Mouse (Mus musculus) liver, embryonic 13.5 days (tissue): ENCODE measurements around the gene Rhbdd3. TPM values are rescaled to one million over a fixed set of nuclear protein-coding genes. Genes with fewer than 3 reads are reported as not detected.

Experiments
- ATAC-seq: fragments of 200-750 bp; cut with Nextera tagmentation; 2 replicates; pipeline ENCODE4 v1.8.0; 2017; ENCODE audit warnings: low read depth, mild to moderate bottlenecking, moderate number of reproducible peaks, moderate library complexity
- DNase-seq: peaks from one replicate; pipeline ENCODE4 v3.0.0; 2022
- H3K27ac ChIP-seq: fragments of 300-500 bp; sonication (generic); 2 replicates; pipeline ENCODE4 v1.5.1; 2015; ENCODE audit warnings: moderate library complexity, mild to moderate bottlenecking, inconsistent platforms
- H3K27me3 ChIP-seq: fragments of 300-500 bp; sonication (generic); 2 replicates; pipeline ENCODE4 v1.6.1; 2015; ENCODE audit warnings: mild to moderate bottlenecking, inconsistent platforms
- H3K36me3 ChIP-seq: fragments of 300-500 bp; sonication (generic); 2 replicates; pipeline ENCODE4 v1.6.1; 2015; ENCODE audit warnings: mild to moderate bottlenecking, inconsistent platforms
- H3K4me1 ChIP-seq: fragments of 300-500 bp; sonication (generic); replicated peaks from 2 replicates; pipeline ENCODE4 v1.6.1; 2015; ENCODE audit warnings: inconsistent platforms
- H3K4me2 ChIP-seq: fragments of 300-500 bp; sonication (generic); 2 replicates; pipeline ENCODE4 v1.6.1; 2015; ENCODE audit warnings: inconsistent platforms, mild to moderate bottlenecking, moderate library complexity
- H3K4me3 ChIP-seq: fragments of 300-500 bp; sonication (generic); replicated peaks from 2 replicates; pipeline ENCODE4 v1.5.1; 2015; ENCODE audit warnings: mild to moderate bottlenecking, inconsistent platforms
- H3K9ac ChIP-seq: fragments of 300-500 bp; sonication (generic); 2 replicates; pipeline ENCODE4 v1.6.1; 2015; ENCODE audit warnings: mild to moderate bottlenecking, inconsistent platforms
- H3K9me3 ChIP-seq: fragments of 300-500 bp; sonication (generic); replicated peaks from 2 replicates; pipeline ENCODE4 v1.6.1; 2016; ENCODE audit warnings: inconsistent platforms
- WGBS: fragments of 180-500 bp; shearing (Covaris S2); methylation state at CpG from one replicate; pipeline ENCODE4 v1.1.7; 2015; ENCODE audit not compliant: insufficient replicate concordance; 5-methylcytosine and 5-hydroxymethylcytosine counted together
- polyA plus RNA-seq: library from polyadenylated mRNA; unstranded; fragments of >200 nt; fragmentation: Nextera tagmentation; extraction: Ambion mirVana; gene quantifications from 2 replicates; pipeline ENCODE4 v1.2.1, GENCODE M21; 2015

Gene Rhbdd3
- polyA plus RNA-seq, 1 experiment from 2014 or later, result 14.3 TPM

DNA sequence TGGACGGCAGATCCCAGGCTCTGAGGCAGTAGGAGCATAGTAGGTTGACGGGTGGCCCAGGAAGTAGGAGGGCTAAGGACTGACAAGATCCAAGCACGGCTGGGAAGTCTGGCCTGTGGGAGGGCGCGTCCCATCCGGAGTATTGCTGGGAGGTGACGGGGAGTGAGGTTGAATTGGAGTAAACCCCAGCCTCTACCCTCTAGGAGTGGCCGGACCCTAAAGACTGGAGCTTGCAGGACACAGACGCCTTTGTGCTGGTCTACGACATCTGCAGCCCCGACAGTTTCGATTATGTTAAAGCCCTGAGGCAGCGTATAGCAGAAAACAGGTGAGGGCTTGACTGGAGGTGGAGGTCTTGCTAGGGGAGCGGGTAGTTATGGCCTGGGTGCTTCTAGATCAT is 39.5 kb upstream of the Rhbdd3 start:
- Histone ChIP-seq H3K9me3 (no peaks in the 10 kb centered on the region), H3K27ac (no peak overlapping the region), H3K4me3 (0 out of 2 replicates have a peak overlapping the region, but pooled peaks have one; percentile 2), H3K36me3 (no peaks in the 10 kb centered on the region), H3K4me2 (no peak overlapping the region), H3K27me3 (peaks cover 96% of the 10 kb centered on the region), H3K9ac (no peak overlapping the region), H3K4me1 (peaks cover 55% of the 10 kb centered on the region)
- ATAC-seq (no peak), DNase-seq (no peak)
- 25% methylated on average over 14 of the region's 14 CpGs for WGBS

- Histone ChIP-seq H3K4me1 (peaks cover 60% of the 10 kb centered on the region), H3K27me3 (peaks cover 100% of the 10 kb centered on the region), H3K4me2 (no peak overlapping the region), H3K27ac (no peak overlapping the region), H3K36me3 (no peaks in the 10 kb centered on the region), H3K9ac (no peak overlapping the region), H3K9me3 (no peaks in the 10 kb centered on the region), H3K4me3 (no peak overlapping the region)
- 9% methylated on average over 27 of the region's 27 CpGs for WGBS
- DNase-seq, result no peak
- no peak for ATAC-seq
Measured at GRCm38 (mm10) chr11:5059704-5060156, 39.0 kb upstream of the Rhbdd3 start.

DNA sequence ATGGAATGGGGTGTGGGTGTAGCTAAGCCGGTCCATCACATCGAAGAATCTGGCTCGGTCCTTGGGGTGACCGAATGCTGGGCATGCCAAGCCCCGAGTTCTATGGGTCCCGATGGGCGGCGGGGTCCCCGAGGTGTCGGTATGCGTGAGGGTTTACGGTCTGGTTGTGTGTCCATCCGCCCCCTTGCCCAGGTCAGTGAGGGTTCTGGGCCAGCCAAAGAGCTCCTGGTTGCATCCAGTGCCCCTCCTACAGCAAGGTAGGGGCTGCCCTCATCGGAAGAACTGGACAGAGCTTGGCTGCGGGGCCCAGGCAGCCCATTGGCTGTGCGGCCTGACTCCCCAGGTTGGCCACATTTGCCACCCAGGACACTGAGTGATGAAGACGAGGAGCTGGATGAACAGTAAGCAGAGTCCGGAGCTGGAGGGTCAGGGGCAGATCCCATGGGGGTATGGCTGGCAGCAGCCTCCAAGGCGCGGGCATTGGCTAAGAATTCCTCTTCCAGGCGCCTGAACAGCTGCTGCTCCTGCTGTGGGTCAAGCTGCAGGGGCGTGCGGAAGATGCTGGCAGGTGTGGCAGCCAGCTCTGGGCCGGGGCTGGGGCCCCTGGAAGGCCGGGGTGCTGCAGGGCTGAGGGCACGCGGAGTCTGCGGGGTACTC is 37.8 kb upstream of the Rhbdd3 start:
- Histone ChIP-seq H3K4me2 (peak overlapping the region; percentile 74), H3K36me3 (no peaks in the 10 kb centered on the region), H3K27me3 (peaks cover 91% of the 10 kb centered on the region), H3K9ac (peak overlapping the region; percentile 56; the same call in 1 of the 2 replicates), H3K9me3 (no peaks in the 10 kb centered on the region), H3K27ac (no peak overlapping the region), H3K4me3 (peak overlapping the region; percentile 48), H3K4me1 (peaks cover 69% of the 10 kb centered on the region)
- ATAC-seq (no peak), DNase-seq (no peak)
- 60% methylated on average over 28 of the region's 28 CpGs for WGBS

DNA sequence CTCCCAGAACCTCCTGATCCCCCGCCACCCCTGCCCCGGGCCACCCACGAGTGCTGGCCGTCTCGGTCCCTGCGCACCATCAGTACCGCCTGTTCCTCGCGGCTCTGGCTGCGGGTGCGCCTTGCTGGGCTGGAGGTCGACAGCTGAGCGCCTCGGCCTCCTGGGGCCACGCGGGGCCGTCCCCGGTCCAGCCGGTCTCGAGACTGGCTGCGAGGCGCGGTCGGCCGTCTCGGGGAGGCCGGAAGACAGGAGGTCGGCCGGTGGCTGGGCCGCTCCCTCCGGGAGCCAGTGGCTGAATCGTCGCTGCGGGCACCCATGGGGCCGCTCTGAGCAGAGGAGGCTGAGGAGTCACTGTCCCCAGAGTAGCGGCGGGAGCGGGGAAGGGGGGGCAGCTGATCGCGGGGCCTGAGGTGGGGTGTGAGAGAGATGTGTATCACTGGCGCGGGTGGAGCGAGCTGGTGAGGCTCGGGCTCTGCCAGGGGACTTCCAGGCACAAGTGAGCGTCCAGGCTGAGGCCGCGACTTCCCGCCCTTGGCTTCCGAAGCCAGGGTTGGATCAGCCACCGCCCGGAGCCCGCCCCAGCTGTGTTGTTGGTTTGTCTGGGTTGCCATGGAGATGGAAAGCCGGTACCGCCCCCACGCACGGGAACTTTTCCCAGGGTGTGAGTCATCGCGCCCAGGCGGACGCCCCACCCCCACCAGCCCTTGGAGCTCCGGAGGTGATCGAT is 37.1 kb upstream of the Rhbdd3 start:
- DNase-seq, result peak; percentile 70
- ATAC-seq, result peak; percentile 30
- Histone ChIP-seq H3K36me3 (no peaks in the 10 kb centered on the region), H3K4me2 (peak overlapping the region; percentile 74), H3K27ac (no peak overlapping the region), H3K27me3 (peaks cover 84% of the 10 kb centered on the region), H3K4me3 (peak overlapping the region; percentile 48), H3K9me3 (no peaks in the 10 kb centered on the region), H3K9ac (peak overlapping the region; percentile 56), H3K4me1 (peaks cover 69% of the 10 kb centered on the region)
- WGBS, result 7% methylated on average over 59 of the region's 62 CpGs

DNA sequence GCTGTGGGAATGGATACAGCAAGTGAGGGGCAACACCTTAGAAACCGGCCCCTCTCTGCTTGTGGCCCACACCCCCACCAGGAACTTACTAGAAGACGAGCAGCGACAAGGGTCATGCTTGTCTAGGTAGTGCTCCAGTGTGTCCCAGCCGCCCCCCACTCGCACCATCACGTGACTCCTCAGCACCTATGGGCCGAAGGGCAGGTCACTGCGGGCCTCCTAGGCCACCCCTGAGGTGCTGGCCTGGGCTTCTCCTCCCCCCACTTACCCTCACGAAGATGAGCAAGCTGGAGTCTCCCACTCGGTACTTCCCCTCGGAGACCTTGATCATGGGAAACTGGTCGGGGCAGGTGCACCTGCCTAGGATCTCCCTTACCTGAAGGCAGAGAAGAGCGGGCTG is 36.4 kb upstream of the Rhbdd3 start:
- Histone ChIP-seq H3K4me1 (peaks cover 76% of the 10 kb centered on the region), H3K9ac (0 out of 2 replicates have a peak overlapping the region, but pooled peaks have one; percentile 56), H3K4me2 (peak overlapping the region; percentile 74), H3K27me3 (peaks cover 76% of the 10 kb centered on the region), H3K27ac (no peak overlapping the region), H3K36me3 (0 out of 2 replicates have a peak, but pooled peaks cover under 1% of the 10 kb centered on the region), H3K9me3 (no peaks in the 10 kb centered on the region), H3K4me3 (peak overlapping the region; percentile 48)
- ATAC-seq (no peak), DNase-seq (no peak)
- 36% methylated on average over 13 of the region's 13 CpGs for whole genome bisulfite sequencing

- Histone ChIP-seq H3K27me3 (peaks cover 70% of the 10 kb centered on the region), H3K36me3 (peaks cover 6% of the 10 kb centered on the region), H3K4me2 (peak overlapping the region; percentile 74; the same call in 1 of the 2 replicates)
Measured at GRCm38 (mm10) chr11:5062860-5063505, 35.7 kb upstream of the Rhbdd3 start.

GRCm38 (mm10) chr11:5063561-5064281 is 35.0 kb upstream of the Rhbdd3 start:
- H3K9ac ChIP-seq, result peak overlapping the region; percentile 80; the same call in 1 of the 2 replicates
- H3K4me2 ChIP-seq, result peak overlapping the region; percentile 99
- H3K4me3 ChIP-seq, result peak overlapping the region; percentile 68
- DNase-seq (no peak), ATAC-seq (no peak)
- peaks cover 63% of the 10 kb centered on the region for H3K27me3 ChIP-seq
- peaks cover 76% of the 10 kb centered on the region for H3K4me1 ChIP-seq
- H3K27ac ChIP-seq, result no peak overlapping the region
- peaks cover 14% of the 10 kb centered on the region for H3K36me3 ChIP-seq
- WGBS, result 59% methylated on average over 31 of the region's 31 CpGs
- H3K9me3 ChIP-seq, result no peaks in the 10 kb centered on the region

More at GRCm38 (mm10) chr11:5062860-5063505, 35.7 kb upstream of the Rhbdd3 start:
- ATAC-seq (no peak), DNase-seq (no peak)
- no peak overlapping the region for H3K9ac ChIP-seq
- H3K9me3 ChIP-seq, result no peaks in the 10 kb centered on the region
- 0 out of 2 replicates have a peak overlapping the region, but pooled peaks have one; percentile 0 for H3K4me3 ChIP-seq
- 69% methylated on average over 13 of the region's 13 CpGs for WGBS
- no peak overlapping the region for H3K27ac ChIP-seq
- H3K4me1 ChIP-seq, result peaks cover 74% of the 10 kb centered on the region

DNA sequence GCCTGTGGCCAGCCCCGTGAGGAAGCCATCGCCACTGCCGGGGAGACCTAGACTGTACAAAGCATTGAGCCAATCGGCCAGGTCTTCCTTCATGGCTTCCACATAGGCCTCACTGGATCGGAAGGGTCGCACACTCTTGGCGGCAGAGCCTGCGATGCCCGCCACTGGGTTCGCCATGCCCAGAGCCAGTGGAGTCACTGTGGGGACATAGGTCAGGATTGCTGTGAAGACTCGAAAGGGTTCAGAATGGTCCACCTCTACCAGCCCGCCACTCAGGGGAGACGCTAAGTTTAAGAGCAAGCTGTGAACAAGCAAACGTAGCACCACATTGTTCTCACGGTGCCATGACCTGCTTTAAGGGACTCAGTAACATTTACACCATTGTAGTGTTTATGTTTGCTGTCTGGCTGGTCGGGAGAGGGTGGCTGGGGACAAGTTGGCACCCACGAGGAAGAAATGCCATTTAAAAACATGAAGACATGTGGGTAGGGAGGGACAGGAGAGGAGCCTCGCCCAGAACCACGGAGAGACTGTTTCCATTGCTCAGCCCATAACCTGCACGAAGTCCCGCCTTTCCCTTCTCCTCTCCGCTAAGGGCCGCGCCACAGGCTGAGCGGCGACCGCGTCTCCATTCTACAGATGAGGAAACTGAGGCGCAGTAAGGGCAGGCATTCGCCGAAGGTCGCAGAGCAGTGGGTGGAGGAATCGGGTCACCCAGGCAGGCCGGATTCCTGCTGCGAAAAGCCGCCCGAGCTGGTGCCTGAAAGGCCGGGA is 34.3 kb upstream of the Rhbdd3 start:
- Histone ChIP-seq H3K4me3 (peak overlapping the region; percentile 68), H3K4me2 (peak overlapping the region; percentile 99), H3K4me1 (peaks cover 77% of the 10 kb centered on the region), H3K9ac (peak overlapping the region; percentile 80), H3K36me3 (peaks cover 21% of the 10 kb centered on the region), H3K27me3 (peaks cover 55% of the 10 kb centered on the region), H3K9me3 (no peaks in the 10 kb centered on the region), H3K27ac (peak overlapping the region; percentile 59)
- WGBS, result 16% methylated on average over 38 of the region's 38 CpGs
- DNase-seq, result no peak
- ATAC-seq, result peak; percentile 11

- WGBS, result under 1% methylated on average over 49 of the region's 50 CpGs
- peak within 1 kb of the TSS; percentile 59 for H3K27ac ChIP-seq
- DNase-seq (peak; percentile 82), ATAC-seq (peak; percentile 81)
- H3K27me3 ChIP-seq, result peaks cover 47% of the 10 kb centered on the region
- peak within 1 kb of the TSS; percentile 99 for H3K4me2 ChIP-seq
- no peaks in the 10 kb centered on the region for H3K9me3 ChIP-seq
- H3K4me1 ChIP-seq, result peaks cover 74% of the 10 kb centered on the region
- peak within 1 kb of the TSS; percentile 80 for H3K9ac ChIP-seq
- H3K4me3 ChIP-seq, result peak within 1 kb of the TSS; percentile 68
- peaks cover 27% of the 10 kb centered on the region for H3K36me3 ChIP-seq
Measured at GRCm38 (mm10) chr11:5065056-5065821, 33.5 kb upstream of the Rhbdd3 start, which contains the start of gene Gas2l1. Gene Gas2l1 (minus strand): TSS chr11:5065327.

DNA sequence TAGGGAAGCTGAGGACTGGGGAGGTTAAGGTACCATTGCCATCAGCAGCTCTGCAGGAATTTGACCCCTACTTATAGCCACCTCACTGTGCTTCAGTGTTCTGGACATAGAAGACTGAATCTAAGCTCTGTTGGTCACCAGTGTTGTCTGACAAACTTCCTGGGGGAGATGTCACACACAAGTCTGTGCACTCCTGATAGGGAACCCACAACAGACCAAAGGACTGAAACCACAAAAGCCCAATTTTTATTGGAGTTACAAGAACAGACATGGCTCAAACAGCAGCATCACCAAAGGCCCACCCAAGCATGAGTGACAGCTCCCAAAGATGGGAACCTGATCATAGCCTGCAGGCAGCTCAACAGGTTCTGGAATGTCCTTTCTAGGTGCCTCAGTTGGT is 31.7 kb upstream of the Rhbdd3 start:
- H3K4me3 ChIP-seq, result no peak overlapping the region
- H3K27me3 ChIP-seq, result peaks cover 29% of the 10 kb centered on the region
- ATAC-seq, result no peak
- no peak overlapping the region for H3K4me2 ChIP-seq
- peak overlapping the region; percentile 39 for H3K27ac ChIP-seq
- no peak for DNase-seq
- H3K9me3 ChIP-seq, result no peaks in the 10 kb centered on the region
- no peak overlapping the region for H3K9ac ChIP-seq
- peaks cover 60% of the 10 kb centered on the region for H3K4me1 ChIP-seq
- H3K36me3 ChIP-seq, result peaks cover 45% of the 10 kb centered on the region
